ENCODE assay signal across 8 mouse cellular contexts in genomic region chr6:67268983-67269382, GRCm38 (mm10). TPM values are rescaled to one million over a fixed set of nuclear protein-coding genes. Genes with fewer than 3 reads are reported as not detected.
DNase-seq lines count a peak whose midpoint lies in the region; ATAC-seq lines count a peak whose summit lies in the region.

No protein-coding gene starts in this region.

- no peak overlapping the region for H3K9ac ChIP-seq in lung, embryonic 15.5 days
- no peak overlapping the region for H3K9ac ChIP-seq in forebrain, embryonic 11.5 days (ENCODE audit: low read length)
- no peak overlapping the region for H3K9ac ChIP-seq in limb, embryonic 12.5 days (replicated peaks)
- no peak overlapping the region for H3K9ac ChIP-seq in neural tube, embryonic 15.5 days (replicated peaks)

- H3K4me3 ChIP-seq in lung, embryonic 15.5 days: peak overlapping the region; percentile 91
- peak overlapping the region; percentile 99 for H3K4me3 ChIP-seq in forebrain, embryonic 11.5 days (ENCODE audit: low read depth, low read length)
- peak overlapping the region; percentile 100 for H3K4me3 ChIP-seq in limb, embryonic 12.5 days (replicated peaks)
- H3K4me3 ChIP-seq in neural tube, embryonic 15.5 days (replicated peaks): peak overlapping the region; percentile 27

- H3K9me3 ChIP-seq in lung, embryonic 15.5 days: no peaks in the 10 kb centered on the region
- no peaks in the 10 kb centered on the region for H3K9me3 ChIP-seq in forebrain, embryonic 11.5 days (ENCODE audit: control insufficient read depth, low read length)
- H3K9me3 ChIP-seq in limb, embryonic 12.5 days: no peaks in the 10 kb centered on the region
- no peaks in the 10 kb centered on the region for H3K9me3 ChIP-seq in neural tube, embryonic 15.5 days (replicated peaks)

- 0 out of 2 replicates have a peak, but pooled peaks cover 8% of the 10 kb centered on the region for H3K4me1 ChIP-seq in lung, embryonic 15.5 days
- no peaks in the 10 kb centered on the region for H3K4me1 ChIP-seq in forebrain, embryonic 11.5 days (replicated peaks; ENCODE audit: control insufficient read depth, insufficient read depth, low read length)
- peaks cover 8% of the 10 kb centered on the region; the same call in 1 of the 2 replicates for H3K4me1 ChIP-seq in limb, embryonic 12.5 days (replicated peaks)
- peaks cover 19% of the 10 kb centered on the region for H3K4me1 ChIP-seq in neural tube, embryonic 15.5 days

- WGBS in lung, embryonic 15.5 days: 4% methylated on average over 1 of the region's 1 CpGs
- 20% methylated on average over 1 of the region's 1 CpGs for WGBS in forebrain, embryonic 11.5 days
- 9% methylated on average over 1 of the region's 1 CpGs for WGBS in limb, embryonic 12.5 days
- 9% methylated on average over 1 of the region's 1 CpGs for WGBS in neural tube, embryonic 15.5 days

- H3K27ac ChIP-seq in lung, embryonic 15.5 days: no peak overlapping the region
- no peak overlapping the region for H3K27ac ChIP-seq in forebrain, embryonic 11.5 days (ENCODE audit: low read depth, low read length)
- no peak overlapping the region for H3K27ac ChIP-seq in limb, embryonic 12.5 days
- no peak overlapping the region for H3K27ac ChIP-seq in neural tube, embryonic 15.5 days (replicated peaks)

- ATAC-seq in lung, embryonic 15.5 days (ENCODE audit: borderline replicate concordance, extremely low read depth, low FRiP score, low TSS enrichment): no peak
- ATAC-seq in forebrain, embryonic 11.5 days (replicated peaks; ENCODE audit: low FRiP score): no peak
- no peak for ATAC-seq in limb, embryonic 12.5 days (ENCODE audit: insufficient number of reproducible peaks, insufficient read depth, low FRiP score, low TSS enrichment, low read depth)
- ATAC-seq in neural tube, embryonic 15.5 days (ENCODE audit: low FRiP score): no peak
- no peak for ATAC-seq in megakaryocyte progenitor cell, adult 5-6 weeks (replicated peaks; ENCODE audit: poor library complexity)

- DNase-seq in lung, postnatal 25 days (ENCODE audit: low spot score): no peak
- no peak for DNase-seq in forebrain, embryonic 11.5 days (ENCODE audit: low spot score)
- DNase-seq in thymus, adult 18-20 months: no peak
- no peak for DNase-seq in adrenal gland, adult 8-10 months

- peaks cover 16% of the 10 kb centered on the region for H3K36me3 ChIP-seq in lung, embryonic 15.5 days
- H3K36me3 ChIP-seq in forebrain, embryonic 11.5 days (ENCODE audit: control insufficient read depth, insufficient read depth, low read length): no peaks in the 10 kb centered on the region
- peaks cover 22% of the 10 kb centered on the region for H3K36me3 ChIP-seq in limb, embryonic 12.5 days
- peaks cover 7% of the 10 kb centered on the region for H3K36me3 ChIP-seq in neural tube, embryonic 15.5 days

- H3K4me2 ChIP-seq in lung, embryonic 15.5 days: peak overlapping the region; percentile 65
- H3K4me2 ChIP-seq in forebrain, embryonic 11.5 days (ENCODE audit: low read depth, low read length, severe bottlenecking): peak overlapping the region; percentile 52
- peak overlapping the region; percentile 76 for H3K4me2 ChIP-seq in limb, embryonic 12.5 days
- H3K4me2 ChIP-seq in neural tube, embryonic 15.5 days: peak overlapping the region; percentile 86

- no peaks in the 10 kb centered on the region for H3K27me3 ChIP-seq in lung, embryonic 15.5 days
- H3K27me3 ChIP-seq in forebrain, embryonic 11.5 days (ENCODE audit: control insufficient read depth, insufficient read depth, low read length): no peaks in the 10 kb centered on the region
- H3K27me3 ChIP-seq in limb, embryonic 12.5 days: no peaks in the 10 kb centered on the region
- H3K27me3 ChIP-seq in neural tube, embryonic 15.5 days (replicated peaks): no peaks in the 10 kb centered on the region

RNA-seq across cellular contexts. Expression of gene Serbp1, which starts 31.0 kb away (rescaled TPM):
- 374 and 403 TPM in 2 replicates for polyA plus RNA-seq in lung, embryonic 15.5 days (2015; fragmentation: Nextera tagmentation; extraction: Ambion mirVana)
- 601 and 607 TPM in 2 replicates for polyA plus RNA-seq in forebrain, embryonic 11.5 days (2014; fragmentation: Nextera tagmentation; extraction: Ambion mirVana)
- polyA plus RNA-seq in limb, embryonic 12.5 days (2016; fragmentation: Nextera tagmentation; extraction: Ambion mirVana): 498 and 501 TPM in 2 replicates
- 293 and 341 TPM in 2 replicates for polyA plus RNA-seq in neural tube, embryonic 15.5 days (2015; fragmentation: Nextera tagmentation; extraction: Ambion mirVana)
- total RNA-seq in adrenal gland, adult 8-10 months (2022): 100 to 1,000 TPM; 163 to 303 (median 206) TPM
- 1,237 and 1,242 TPM in 2 replicates for total RNA-seq in megakaryocyte progenitor cell, adult 5-6 weeks (2015)
- 2,350 and 2,917 TPM in 2 replicates for total RNA-seq in megakaryocyte progenitor cell, adult 5-6 weeks (2017)

Comparison
In these comparisons a context has a peak if more than half of its experiments do, and no peak if none do; other contexts are left out.
1. H3K4me3 ChIP-seq: peak in every context shown above with its lines; median percentile 100 in limb, embryonic 12.5 days; 99 in forebrain, embryonic 11.5 days; 91 in lung, embryonic 15.5 days; 27 in neural tube, embryonic 15.5 days.